Mouse (Mus musculus): ENCODE data around the gene Rps2.

Rps2 gene

GRCm38 (mm10) chr17:24766266-24766875 is 48.5 kb downstream of the Rps2 start:
- DNase-seq (ENCODE audit: low spot score): no peak

DNA sequence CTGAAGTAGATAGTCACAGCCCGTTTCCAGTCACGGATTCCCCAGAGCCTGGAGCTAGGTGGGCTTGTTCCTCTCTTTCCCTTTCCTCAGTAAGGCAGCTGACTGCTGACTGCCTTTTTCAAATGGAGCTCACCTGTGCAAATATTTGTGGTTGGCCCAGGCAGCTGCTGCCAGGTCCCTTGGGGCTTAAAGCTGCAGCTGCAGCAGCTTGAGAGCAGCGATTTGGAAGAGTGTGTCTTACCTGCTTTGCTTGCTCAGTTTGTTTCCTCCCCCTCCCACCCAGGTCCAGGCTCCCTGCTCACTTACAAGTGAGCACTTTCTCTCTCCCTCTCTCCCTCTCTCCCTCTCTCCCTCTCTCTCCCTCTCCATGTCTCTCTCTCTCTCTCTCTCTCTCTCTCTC is 51.2 kb downstream of the Rps2 start:
- DNase-seq (ENCODE audit: low spot score): no peak

Measured in urinary bladder, postnatal 10 days (tissue).